Mouse (Mus musculus) stomach, postnatal 0 days (tissue): Measurements from ENCODE around the gene Six5.

Experiments used
- CTCF ChIP-seq: IDR thresholded peaks from 2 replicates; pipeline ENCODE4 v1.5.1; 2016; ENCODE audit warnings: antibody characterized with exemption, low read depth, mild to moderate bottlenecking, moderate library complexity
- EP300 ChIP-seq: optimal IDR thresholded peaks from 2 replicates; pipeline ENCODE3; 2016; ENCODE audit warnings: antibody characterized with exemption

DNA sequence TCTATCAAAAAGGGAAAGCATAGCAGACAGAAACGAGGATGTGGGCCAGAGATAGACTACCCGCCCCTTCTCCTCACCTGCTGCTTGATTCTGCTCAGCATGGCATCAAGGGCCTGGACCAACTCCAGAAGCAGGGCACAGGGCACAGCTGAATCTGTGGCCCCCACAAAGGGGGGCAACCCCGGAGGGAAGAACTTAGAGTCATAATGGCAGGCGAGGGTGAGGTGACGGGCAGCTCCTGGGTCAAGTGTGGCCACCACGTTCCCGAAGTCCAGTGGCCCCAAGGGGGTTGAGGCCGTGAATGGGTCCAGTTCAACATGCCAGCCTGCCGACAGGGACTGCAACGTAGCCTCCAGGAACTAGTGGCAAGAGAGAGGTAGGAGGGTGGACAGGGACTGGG, 52.4 kb downstream of the Six5 start:
- TF ChIP-seq CTCF (no peak), EP300 (no peak)
